Mouse (Mus musculus): ENCODE results near the gene Gm45844.
A peak's percentile ranks its signal among the peaks of the same experiment; 100 is the strongest.
"Not testable (repeated sequence)": the region's sequence is repeated elsewhere in the genome, so short reads cannot be mapped to it uniquely, and the experiment has no call there.

Gm45844 gene

GRCm38 (mm10) chr7:7277966-7278567 lies at the start of gene Gm45844:
Gm45844 (minus strand) TSS chr7:7278289.
- peak; percentile 88 for DNase-seq (ENCODE audit: low read depth, low spot score)

DNA sequence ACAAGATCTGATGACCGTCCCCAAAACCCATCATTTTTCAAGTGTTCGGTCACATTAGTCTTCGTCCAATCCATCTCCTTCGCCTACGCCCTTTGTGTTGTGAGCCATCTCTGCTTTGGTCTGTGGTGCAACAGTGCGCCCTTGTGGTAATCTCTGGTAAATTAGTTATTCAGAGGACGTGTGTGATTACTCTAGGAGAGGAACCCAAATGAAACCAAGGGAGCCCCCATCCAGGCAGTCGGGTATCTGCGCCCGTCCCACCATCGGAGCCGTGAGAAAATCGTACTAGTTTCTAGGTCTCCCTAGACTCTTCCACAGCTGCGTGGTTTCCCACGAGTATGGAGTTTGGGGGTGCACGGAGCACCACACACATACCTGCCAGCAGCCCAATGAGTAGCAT lies 17.5 kb upstream of the Gm45844 start:
- peak; percentile 77 for DNase-seq (ENCODE audit: low read depth, low spot score)

DNA sequence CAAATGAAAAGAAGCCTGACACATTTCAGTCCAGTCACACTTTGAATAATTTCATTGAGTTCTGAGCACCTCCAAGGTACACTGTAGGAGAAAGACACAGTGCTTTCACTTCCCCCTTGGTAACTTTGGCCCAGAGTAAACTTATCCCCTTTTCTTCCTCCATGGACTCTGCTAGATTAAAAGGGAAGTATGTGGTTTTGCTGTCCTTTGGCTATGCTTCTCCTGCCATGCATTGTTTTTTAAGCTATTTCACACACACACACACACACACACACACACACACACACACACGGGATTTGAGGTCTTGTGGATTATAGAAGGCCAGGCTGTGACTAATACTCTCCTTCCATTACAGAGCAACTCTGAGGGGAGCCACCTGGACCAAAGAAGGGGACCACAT lies 3.3 kb upstream of the Gm45844 start:
- no peak for DNase-seq (ENCODE audit: low read depth, low spot score)

DNA sequence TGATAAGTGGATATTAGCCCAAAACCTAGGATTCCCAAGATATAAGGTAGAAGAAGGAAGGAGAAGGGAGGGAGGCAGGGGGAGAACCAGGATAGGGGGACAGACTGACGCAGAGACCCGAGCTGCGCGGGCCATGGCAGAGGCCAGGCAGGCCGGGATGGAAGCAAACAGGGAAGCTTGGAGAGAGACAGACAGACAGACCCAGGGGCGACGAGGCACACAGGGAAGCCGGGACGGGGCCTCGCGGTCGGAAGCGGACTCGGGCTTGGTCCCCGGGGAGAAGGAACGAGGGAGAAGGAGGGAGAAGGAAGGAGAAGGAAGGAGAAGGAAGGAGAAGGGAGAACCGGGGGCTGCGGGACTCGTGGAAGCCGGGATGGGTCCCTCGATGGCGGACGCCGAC lies 533 bp downstream of the Gm45844 start:
- DNase-seq (ENCODE audit: low read depth, low spot score), result peak; percentile 37

- not testable (repeated sequence) for DNase-seq (ENCODE audit: low read depth, low spot score)
These were observed 30.9 kb downstream of the Gm45844 start, which contains the start of gene Vmn2r29 for GRCm38 (mm10) chr7:7247228-7247627. Vmn2r29 (minus strand) TSS chr7:7247328.

- DNase-seq (ENCODE audit: low read depth, low spot score), result peak; percentile 82
These were observed 68.6 kb downstream of the Gm45844 start, which contains the start of gene Zfp772 for GRCm38 (mm10) chr7:7209313-7210151. Zfp772 (minus strand) TSS chr7:7209998.

- DNase-seq (ENCODE audit: low read depth, low spot score), result peak; percentile 91
These were observed 89.7 kb downstream of the Gm45844 start for GRCm38 (mm10) chr7:7188191-7188942.

DNA sequence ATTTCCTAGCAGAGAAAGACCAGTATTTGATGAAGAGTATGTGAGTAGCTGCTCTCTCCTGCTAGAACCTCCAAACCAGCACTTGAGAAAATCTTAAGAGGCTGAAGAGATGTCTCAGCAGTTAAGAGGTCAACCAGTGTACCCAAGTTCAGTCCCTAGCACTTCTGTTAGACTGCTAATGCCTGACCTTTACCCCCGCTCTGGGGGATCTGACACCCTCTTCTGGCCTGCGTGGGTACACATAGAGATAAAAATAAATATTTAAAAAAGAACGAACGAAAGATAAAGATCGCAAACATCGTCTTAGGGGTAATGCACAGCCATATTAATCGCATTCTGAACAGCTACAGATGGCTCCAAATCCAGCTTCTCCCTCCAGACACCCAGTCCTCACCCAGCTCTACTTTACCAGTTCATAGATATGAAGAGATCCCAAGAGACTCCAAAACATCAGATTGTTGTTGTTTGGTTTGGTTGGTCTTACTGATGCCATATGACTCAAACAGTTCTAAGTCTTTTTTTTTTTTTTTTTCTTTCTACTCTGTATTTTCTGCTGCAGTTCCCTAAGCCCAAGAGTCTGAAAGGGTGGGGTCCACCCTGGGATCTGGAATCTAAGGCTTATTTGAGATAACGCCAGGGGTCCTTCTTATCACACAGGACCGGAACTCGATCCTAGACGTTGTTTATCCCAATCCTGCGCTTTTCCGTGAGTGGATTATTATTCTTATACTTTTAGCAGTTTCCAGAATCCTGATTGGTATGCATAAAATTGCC lies 90.5 kb downstream of the Gm45844 start:
- peak; percentile 5 for DNase-seq (ENCODE audit: low read depth, low spot score)

DNA sequence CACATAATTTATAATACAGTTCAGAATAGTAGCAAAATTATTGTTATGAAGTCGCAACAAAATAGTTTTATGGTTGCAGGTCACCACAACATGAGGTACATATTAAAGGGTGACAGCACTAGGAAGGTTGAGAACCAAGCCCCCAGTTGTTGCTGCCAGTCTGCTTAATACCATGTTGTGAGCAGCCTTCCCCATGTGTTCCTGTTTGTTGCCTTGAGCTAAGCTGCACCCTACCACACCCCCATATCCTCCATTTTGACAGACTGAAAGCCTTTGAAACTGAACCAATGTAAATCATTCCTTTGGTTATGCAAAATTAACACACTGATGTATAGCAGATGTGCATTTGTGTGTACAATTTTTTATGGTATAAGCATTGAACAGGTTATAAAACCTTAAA lies 92.2 kb downstream of the Gm45844 start:
- DNase-seq (ENCODE audit: low read depth, low spot score), result no peak

GRCm38 (mm10) chr7:7171227-7172147 lies 106.6 kb downstream of the Gm45844 start, which contains the start of gene Zfp418:
Zfp418 (plus strand) TSS chr7:7171330.
- DNase-seq (ENCODE audit: low read depth, low spot score), result peak; percentile 96
